Mouse (Mus musculus): ENCODE data around the gene Zfp385c. TPM values are rescaled to one million over a fixed set of nuclear protein-coding genes. Genes with fewer than 3 reads are reported as not detected.
A peak's percentile ranks its signal among the peaks of the same experiment; 100 is the strongest.
"Not testable (repeated sequence)": the region's sequence is repeated elsewhere in the genome, so short reads cannot be mapped to it uniquely, and the experiment has no call there.

Zfp385c gene
- total RNA-seq, 2 experiments from 2014 or later = 0.62 to 1.5 TPM

DNA sequence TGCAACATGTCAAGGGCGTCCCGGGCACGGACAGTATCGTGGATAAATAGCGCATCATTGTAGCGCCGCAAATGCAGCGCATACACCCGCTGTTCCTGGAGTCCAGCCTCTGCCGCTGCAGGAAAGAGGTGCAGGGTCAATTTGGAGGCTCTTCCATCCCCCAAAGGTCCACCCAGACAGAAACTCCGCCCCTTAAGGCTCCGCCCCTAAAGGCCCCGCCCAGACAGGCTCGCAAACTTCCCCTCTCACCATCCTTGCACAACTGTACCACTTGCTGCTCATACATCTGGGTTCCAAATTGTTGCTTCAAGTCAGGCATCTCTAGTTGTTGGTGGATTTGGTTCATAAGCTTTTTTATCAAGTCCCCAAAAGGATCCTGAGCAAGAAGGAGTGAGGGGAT is 9.0 kb upstream of the Zfp385c start:
- intact Hi-C loops (cut with DNase I; ENCODE audit: low total_unique reads) = loop anchor here (5.0 kb wide), 1 partner anchor 129 kb away; the partner anchor contains the start of gene Cnp
- DNase-seq = peak; percentile 65

DNA sequence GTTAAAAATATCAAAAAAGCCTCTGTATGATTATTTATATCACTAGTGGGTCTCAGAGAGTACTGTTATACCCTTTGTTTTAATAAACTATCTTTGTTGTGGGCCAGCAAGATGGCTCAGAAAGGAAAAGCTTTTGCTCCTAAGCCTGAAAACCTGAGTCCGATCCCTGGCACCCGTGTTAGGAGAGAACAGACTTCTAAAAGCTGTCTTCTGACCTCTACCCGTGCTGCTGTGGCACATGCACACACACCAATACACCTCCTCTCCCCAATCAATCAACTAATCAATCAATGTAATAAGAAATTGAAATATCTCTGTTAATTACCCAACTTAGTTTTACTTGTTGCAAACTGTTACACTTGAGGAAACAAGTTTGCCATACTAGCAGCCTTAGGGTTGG is 8.5 kb upstream of the Zfp385c start:
- intact Hi-C loops (cut with DNase I; ENCODE audit: low total_unique reads) = loop anchor here (5.0 kb wide), 1 partner anchor 128 kb away; the partner anchor contains the start of gene Cnp

DNA sequence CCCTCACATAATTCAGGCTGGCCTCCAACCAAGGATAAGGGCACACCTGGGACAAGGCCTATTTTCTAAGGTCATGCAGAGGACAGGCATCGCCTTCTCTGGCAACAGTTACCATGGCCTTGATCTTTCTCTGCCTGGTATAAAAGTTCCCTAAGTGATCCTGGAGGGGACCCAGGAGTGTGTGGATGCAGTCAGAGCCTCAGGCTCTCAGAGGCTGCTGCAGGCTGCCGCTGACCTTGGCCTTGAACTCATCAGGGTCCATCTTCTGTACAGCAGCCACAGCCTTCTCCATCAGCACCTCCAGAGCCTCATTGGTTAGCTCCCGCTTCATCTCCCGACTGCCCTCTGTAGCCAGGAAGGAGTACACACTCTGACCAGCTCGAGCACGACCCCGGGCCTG is 5.7 kb upstream of the Zfp385c start:
- intact Hi-C loops (cut with DNase I; ENCODE audit: low total_unique reads) = loop anchor here (2.0 kb wide), 1 partner anchor 67 kb away; no protein-coding TSS in a partner anchor
- DNase-seq = no peak

More for the DNA sequence above, 8.5 kb upstream of the Zfp385c start:
- DNase-seq = no peak

DNA sequence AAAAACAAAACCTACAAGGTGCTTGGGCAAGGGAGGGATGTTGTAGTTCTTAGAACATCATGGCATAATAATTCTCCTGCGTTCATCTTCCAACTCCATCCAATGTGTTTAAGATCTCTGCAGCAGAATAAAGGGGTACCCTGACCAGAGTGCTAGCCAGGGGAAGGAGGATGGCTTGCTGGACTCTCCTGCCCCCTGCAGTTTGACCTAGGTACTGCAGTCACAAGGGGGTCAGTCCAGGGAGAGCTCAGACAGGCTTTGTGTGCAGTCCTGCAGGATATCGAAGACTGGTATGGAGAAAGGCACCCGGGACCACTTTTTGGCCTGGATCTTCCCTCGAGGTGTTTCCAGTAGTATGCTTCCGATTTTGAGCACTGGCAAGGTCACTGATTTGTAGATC is 2.7 kb upstream of the Zfp385c start:
- DNase-seq = peak; percentile 78
- intact Hi-C loops (cut with DNase I; ENCODE audit: low total_unique reads) = no loop called here

DNA sequence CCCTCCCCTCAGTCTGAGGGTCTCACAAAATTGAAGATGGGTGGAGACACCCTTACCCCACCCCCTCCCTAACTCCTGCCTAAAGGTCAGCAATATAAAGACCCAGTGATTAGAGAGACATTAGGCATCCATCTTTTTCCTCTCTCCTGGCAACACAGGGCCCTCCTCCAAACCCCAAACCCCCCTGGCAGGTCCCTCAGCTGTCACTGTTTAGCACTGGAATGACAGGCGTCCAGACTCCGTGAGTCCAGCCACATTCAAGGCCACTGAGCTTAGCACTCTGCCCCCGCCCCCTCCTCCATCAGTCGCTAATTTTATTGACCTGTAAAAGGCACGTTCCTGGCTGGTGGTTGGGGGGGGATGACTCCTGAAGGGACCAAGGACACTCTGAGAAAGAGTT is 899 bp upstream of the Zfp385c start:
- DNase-seq = no peak
- intact Hi-C loops (cut with DNase I; ENCODE audit: low total_unique reads) = no loop called here

DNA sequence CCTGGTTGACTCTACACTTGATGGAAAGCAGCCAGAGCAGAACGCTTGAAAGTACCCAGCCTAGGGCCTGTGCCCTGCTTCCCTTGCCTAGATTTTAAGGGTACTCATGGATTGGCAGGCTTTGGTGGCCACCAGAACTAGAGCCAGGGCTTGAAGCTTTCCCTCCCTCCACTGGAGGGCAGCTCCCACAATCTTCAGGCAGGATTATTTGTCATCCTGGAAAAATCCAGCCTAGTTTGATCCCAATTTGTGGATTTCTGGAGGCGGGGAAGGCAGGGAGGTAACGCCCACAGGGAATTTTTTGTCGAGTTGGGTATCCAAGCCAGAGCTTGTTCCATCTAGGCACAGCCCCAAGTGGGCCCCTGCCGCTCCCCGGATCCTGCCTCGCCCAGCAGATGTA is 1.9 kb downstream of the Zfp385c start:
- no peak for DNase-seq
- intact Hi-C loops (cut with DNase I; ENCODE audit: low total_unique reads) = no loop called here

DNA sequence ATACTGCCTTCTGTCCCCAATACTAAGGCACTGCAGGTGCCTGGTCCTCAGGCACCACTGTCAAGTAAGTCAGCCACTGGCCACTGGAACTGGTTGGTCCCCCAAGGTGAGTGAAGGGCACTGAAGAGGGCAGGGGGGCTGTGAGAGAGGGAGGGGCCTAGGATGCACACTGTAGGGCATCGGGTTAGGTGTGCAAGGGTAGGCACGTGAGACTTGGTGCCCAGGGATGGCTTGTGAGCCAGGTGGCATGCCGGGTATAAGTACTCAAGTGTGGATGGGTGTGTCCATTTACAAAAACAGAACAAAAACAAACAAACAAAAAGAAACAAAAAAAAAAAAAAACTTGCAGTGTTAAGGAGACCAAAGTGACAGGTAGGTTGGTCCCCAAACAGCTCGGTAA is 3.8 kb downstream of the Zfp385c start:
- intact Hi-C loops (cut with DNase I; ENCODE audit: low total_unique reads) = no loop called here
- no peak for DNase-seq

DNA sequence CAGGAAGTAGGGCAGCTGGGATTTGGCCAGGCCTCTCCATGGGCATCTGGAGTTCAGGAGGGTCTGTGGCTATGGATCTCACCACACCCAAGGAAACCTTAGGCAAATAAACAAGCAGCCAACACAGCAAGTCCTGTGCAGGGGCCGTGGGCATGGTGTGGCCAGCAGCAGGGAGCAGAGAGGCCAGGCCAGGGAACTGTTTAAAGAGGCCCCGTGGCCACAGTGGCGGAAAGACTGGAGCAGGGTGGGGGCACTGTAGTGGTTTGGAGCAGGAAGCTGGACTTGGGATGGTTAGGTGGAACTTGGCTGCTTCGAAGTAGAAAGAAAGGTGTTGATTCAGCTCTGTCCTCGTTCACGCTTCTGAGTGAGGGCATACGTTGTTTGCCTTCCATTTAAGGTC is 5.0 kb downstream of the Zfp385c start:
- intact Hi-C loops (cut with DNase I; ENCODE audit: low total_unique reads) = no loop called here
- no peak for DNase-seq

DNA sequence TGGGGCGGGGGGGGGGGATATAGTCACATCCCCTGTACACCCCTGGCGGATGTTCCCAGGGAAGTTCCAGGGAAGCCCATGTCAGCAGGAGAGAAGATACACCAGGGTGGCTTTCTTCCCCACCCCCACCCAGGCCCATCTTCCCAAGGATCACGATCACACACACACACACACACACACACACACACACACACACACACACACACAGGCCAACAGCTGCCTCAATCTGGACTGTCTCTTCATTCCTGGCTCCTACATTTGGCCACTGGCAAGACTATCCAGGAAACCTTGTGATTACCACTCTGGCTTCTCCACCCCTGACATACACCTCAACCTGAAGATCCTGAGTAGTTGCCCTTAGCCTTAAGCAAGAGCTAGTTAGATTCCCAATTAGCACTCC is 6.9 kb downstream of the Zfp385c start:
- no peak for DNase-seq
- intact Hi-C loops (cut with DNase I; ENCODE audit: low total_unique reads) = no loop called here

DNA sequence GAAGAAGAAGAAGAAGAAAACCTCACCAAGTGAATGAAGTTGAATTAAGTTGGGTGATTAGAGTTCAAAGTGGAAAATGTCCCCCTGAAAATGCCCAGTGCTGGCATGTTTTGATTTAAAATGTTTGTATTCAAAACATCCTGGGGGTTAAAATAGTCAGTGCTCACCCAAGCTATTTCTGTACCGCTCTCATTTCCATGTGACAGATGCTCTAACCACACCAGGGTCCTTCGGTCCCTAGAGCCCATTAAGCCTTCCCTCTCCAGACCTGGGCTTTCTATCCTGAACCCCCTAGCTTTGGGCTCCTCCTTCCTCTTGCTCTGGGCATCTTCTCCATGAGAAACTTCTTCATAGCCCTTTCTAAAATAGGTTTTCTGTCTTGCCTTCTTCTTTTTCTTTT is 8.2 kb downstream of the Zfp385c start:
- DNase-seq = no peak
- intact Hi-C loops (cut with DNase I; ENCODE audit: low total_unique reads) = no loop called here

DNA sequence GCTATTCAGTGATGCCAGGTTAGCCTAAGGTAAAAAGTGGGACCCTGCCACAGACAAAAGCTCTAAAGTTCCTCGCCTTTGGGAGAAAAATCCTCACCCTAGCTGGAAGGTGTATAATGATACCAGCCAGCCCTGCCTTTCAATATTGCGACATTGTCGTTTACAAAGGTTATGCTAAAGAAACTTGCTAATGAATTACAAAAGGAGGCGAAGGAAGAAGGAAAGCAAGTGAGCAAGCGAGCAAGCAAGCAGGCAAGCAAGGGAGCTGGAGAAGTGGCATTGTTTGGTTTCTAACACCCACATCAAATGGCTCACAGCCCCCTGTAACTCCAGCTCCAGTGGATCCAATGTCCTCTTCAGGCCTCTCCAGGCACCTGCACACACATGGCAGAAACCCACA is 9.7 kb downstream of the Zfp385c start:
- intact Hi-C loops (cut with DNase I; ENCODE audit: low total_unique reads) = no loop called here
- no peak for DNase-seq

DNA sequence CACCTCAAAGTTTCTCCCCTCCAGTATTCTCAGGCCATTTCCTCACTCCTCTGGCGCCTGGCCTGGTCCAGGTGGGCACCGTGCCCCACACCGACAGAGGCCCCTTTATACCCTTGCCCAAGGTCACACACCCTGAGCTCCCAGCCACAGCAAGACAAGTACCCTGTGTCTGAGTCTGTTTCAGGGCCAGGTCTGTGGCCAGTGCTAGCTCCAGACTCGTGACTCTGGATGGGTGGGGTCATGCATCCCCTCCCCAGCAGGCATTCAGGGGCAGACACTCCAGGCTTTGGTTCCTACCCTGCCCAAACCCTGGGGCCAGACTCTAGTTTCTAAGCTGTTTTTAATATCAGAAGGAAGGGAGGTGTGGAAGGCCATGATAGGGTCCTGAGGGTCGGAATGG is 10.4 kb downstream of the Zfp385c start:
- intact Hi-C loops (cut with DNase I; ENCODE audit: low total_unique reads) = no loop called here
- no peak for DNase-seq

DNA sequence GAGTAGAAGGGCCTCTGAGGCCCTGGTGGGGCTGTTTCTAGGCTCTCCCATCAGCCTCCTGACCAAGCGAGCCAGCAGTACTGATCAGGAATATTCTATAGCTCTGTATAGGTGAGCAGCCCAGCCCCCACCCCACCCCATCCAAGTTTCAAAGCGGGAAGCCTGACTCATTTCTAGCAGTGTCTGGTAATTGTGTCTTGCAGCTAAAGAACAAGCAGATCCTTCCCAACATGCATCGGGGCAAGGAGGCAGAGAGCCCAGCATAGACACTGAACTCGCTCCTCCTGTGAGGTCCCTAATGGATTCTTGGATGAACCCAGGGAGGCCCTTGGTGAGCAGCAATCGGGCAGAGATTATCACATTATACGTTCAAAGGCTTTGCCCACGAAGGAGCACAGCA is 14.4 kb downstream of the Zfp385c start:
- no peak for DNase-seq
- intact Hi-C loops (cut with DNase I; ENCODE audit: low total_unique reads) = no loop called here

DNA sequence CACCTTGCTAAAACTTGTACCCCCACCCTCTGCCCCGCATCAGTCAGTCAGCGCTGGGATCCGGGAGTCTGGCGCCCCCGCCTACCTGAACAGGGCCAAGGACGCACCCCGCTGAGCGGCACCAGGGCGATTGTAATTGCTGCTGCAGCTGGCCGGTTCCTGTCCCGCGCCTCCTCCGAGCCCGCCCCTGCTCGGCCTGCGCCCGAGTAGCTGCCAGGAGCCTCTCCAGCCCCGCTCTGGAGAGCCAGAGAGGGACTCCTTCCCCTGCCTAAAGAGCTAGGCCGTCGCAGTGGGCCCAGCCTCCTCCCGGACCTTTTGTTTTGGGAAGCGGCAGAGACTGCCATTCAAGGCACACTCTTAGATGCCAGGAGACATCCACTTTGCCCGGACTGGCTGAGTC is 19.1 kb downstream of the Zfp385c start:
- DNase-seq = peak; percentile 84
- intact Hi-C loops (cut with DNase I; ENCODE audit: low total_unique reads) = no loop called here

DNA sequence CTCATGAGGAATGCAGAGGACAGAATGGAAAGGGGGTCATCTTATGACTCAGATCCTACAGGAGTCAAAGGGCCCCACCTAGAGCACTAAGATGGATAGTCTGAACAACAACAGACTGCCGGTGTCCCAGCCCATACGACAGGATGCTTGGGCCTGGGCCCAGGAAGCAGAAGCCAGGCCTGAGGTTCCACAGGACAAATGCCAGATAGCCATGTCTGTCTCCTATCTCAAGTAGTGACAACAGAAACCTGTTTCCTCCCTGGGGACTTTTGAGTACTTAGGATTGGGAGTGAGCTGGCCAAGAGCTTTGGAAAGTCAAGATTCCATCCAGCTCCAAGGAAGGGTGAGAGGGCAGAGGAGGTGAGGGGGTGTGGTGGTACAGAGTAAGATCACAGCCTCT is 20.3 kb downstream of the Zfp385c start:
- intact Hi-C loops (cut with DNase I; ENCODE audit: low total_unique reads) = no loop called here
- no peak for DNase-seq

DNA sequence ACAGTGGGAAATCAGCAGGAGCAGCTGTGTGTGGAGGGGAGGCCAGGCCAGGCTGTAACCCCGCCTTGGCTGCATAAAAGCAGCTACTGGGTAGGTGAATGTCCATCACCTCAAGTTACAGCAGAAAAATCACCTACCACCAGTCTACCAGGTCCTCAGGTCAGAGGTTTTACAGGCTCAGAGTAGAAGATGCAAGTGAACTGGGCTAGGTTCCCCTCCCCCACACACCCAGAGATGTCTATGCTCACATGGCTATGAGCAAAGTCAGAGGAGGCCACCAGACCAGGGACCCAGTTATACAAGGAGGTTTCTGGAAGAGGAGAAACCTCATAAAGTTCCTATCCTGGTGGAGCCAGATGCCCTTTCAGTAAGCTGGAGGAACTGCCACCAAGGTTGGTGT is 21.2 kb downstream of the Zfp385c start:
- intact Hi-C loops (cut with DNase I; ENCODE audit: low total_unique reads) = no loop called here
- no peak for DNase-seq

DNA sequence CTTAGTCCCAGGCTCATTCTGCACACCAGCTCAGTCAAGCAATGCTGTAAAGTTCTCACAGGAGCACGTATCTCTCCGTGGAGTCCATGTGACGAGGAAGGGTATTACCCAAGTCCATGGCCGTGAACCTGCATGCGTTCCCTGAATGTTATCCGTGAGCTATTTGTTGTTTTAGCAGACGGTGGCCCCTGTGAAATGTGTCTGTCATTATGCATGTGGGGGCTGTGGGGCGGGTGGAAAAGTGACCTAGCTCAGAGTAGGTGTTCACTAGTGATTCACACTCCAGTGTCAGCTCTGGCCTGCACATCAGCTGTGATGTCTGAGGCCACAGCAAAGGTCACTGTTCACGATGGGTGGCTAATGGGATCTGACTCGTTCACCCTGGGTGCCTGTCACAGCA is 32.4 kb downstream of the Zfp385c start:
- intact Hi-C loops (cut with DNase I; ENCODE audit: low total_unique reads) = no loop called here
- no peak for DNase-seq

DNA sequence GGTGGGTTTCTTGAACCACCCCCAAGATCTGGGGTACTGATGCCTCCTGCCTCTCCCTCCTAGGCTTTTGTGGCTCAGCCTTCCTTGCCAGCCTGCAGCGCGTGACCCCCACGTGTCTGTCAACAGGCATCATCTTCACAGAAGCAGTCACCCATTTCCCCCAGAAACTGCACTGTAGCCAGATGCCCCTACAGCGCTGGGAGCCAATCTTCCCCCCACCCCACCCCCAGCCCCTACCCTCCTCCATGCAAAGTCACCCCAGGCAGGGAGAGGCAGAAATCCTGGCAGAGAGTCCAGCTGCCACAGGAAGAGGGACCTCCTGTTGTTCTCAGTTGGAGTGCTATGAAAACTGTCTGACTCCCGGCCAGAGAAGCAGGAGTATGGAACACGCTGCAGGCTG is 35.8 kb downstream of the Zfp385c start:
- intact Hi-C loops (cut with DNase I; ENCODE audit: low total_unique reads) = no loop called here
- DNase-seq = no peak

DNA sequence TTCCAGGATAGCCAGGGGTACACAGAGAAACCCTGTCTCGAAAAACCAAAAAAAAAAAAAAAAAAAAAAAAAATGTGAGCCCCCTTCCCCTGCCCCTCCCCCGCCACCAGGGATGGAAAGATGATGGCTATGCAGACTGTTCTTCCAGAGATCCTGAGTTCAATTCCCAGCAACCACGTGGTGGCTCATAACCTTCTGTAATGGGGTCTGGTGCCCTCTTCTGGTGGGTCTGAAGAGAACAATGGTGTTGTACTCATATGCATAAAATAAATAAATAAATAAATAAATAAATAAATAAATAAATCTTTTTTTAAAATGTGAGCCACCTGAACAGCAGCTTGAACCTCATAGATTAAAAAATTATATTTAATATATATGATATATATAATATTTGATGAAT is 36.7 kb downstream of the Zfp385c start:
- DNase-seq; intact Hi-C loops (cut with DNase I; ENCODE audit: low total_unique reads): not testable (repeated sequence)

DNA sequence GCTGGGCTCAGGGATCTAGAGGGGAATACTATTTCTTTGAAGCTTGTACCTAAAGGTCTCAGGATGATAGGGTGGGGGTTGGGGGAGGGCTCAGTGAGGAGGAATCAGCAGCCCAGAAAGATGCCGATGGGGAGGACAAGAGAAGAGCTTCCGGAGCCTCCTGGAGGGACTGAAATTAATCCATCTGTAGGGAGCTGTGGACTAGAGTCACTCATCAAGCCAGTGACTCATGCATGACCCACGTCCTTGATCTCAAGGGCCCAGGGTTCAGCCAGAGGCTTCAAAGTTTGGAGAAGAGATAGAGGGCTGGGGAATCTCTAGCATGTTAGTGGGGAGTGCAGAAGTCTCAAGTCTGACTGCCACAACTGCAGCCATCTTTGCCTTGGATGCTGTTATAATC is 40.5 kb downstream of the Zfp385c start:
- no peak for DNase-seq
- intact Hi-C loops (cut with DNase I; ENCODE audit: low total_unique reads) = no loop called here

DNA sequence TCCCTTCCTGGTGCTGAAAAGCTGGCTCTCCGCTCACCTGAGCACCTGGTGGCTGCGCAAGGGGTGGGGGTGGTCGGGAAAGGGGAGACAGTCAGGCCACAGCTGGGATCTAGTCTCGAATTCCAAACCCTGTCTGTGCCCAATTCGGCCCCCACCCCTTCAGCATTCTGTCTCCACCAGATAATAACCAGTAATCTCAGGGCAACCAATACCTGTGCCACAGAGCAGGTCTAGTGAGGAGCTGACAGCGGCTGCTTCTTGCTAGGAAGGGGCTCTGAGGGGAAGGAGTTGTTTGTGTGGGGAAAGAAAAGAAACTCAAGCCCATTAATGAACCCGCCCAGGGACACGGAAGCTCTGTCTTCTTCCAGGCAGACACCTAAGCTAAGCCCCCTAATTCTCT is 41.0 kb downstream of the Zfp385c start:
- intact Hi-C loops (cut with DNase I; ENCODE audit: low total_unique reads) = no loop called here
- no peak for DNase-seq

DNA sequence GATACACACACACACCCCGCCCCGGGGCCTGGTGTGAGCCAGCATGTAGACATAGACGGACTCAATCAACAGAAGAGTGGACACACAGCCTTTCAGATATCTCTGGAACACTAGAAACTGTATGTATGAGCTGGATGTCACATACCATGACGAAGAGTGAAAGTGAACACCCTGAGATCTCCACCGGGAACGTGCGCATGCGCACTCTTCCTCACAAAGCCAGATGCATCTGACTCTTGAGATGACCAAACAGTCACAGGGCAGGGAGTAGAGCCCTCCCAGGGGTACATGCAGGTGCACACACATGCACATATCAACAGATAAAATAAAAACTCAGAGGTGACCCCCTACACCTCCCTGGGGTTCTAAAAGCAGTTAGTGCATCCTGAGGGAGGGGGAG is 43.9 kb downstream of the Zfp385c start:
- intact Hi-C loops (cut with DNase I; ENCODE audit: low total_unique reads) = no loop called here
- DNase-seq = no peak

DNA sequence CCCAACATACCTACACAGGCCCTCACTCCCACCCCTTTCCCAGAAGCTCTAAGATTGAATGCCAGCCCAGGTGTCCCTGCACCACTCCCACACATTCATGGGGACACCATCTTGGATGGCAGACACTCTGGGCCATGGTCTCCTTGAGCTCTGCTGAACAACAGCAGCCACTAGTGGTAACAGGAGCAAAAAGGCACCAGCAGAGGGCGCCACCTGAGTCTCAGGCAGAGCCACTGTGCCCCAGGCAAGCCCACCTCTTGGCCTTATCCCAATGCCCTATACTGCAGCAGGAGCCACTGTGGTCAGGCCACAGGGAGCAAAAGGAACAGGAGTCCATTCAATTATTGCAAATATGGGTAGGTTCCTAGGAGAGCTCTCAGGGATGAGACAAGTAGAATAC is 46.0 kb downstream of the Zfp385c start:
- peak; percentile 33 for DNase-seq

More for the DNA sequence above, 46.0 kb downstream of the Zfp385c start:
- intact Hi-C loops (cut with DNase I; ENCODE audit: low total_unique reads) = no loop called here
